Mouse (Mus musculus): ENCODE measurements at regions not wholly inside any gene's neighbourhood (a gene's known extent, or its start where the extent isn't known, plus 50 kb on each side); places are given as distances from the start of the nearest gene placed in this dataset.

DNA sequence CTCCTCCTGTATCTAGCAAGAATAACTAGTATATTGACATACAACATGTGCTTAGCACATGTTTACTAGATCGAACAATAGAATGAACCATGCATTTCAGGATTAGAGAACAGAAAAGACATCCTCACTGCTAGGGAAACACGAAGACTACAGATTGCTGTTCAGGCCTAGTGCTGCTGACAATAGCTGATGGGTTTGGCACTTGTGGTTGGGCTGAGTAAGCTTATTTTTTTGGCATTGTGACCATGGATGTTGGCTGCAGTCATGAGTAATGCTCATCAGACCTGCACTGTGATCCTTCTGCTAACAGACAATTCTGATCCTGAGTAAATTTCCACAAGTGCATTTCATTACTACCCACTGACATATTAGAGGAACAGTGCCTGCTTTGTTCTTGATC lies 117.7 kb upstream of the Kcnip4 start:
- no peaks in the 10 kb centered on the region for H3K27me3 ChIP-seq
- no peaks in the 10 kb centered on the region for H3K36me3 ChIP-seq
- no peak overlapping the region for H3K4me3 ChIP-seq
- H3K4me2 ChIP-seq (replicated peaks) = no peak overlapping the region
- H3K9ac ChIP-seq (replicated peaks) = no peak overlapping the region
- no peak overlapping the region for H3K27ac ChIP-seq (replicated peaks)
- WGBS = 76% methylated on average over 2 of the region's 2 CpGs
- peaks cover 2% of the 10 kb centered on the region; the same call in 1 of the 2 replicates for H3K4me1 ChIP-seq
- ATAC-seq (ENCODE audit: low FRiP score, low read depth) = no peak
- no peaks in the 10 kb centered on the region for H3K9me3 ChIP-seq

- peak; percentile 85 for ATAC-seq (ENCODE audit: low FRiP score, low read depth)
- Histone ChIP-seq H3K36me3 (no peaks in the 10 kb centered on the region), H3K9ac (replicated peaks) (no peak overlapping the region), H3K4me3 (no peak overlapping the region), H3K27me3 (no peaks in the 10 kb centered on the region), H3K4me2 (replicated peaks) (peak overlapping the region; percentile 22; the same call in 1 of the 2 replicates), H3K4me1 (peaks cover 2% of the 10 kb centered on the region; the same call in 1 of the 2 replicates), H3K27ac (replicated peaks) (no peak overlapping the region), H3K9me3 (no peaks in the 10 kb centered on the region)
- 41% methylated on average over 12 of the region's 12 CpGs for WGBS
These were observed 116.6 kb upstream of the Kcnip4 start for GRCm38 (mm10) chr5:49641206-49641830.

GRCm38 (mm10) chr5:49639637-49640036 lies 114.9 kb upstream of the Kcnip4 start:
- WGBS = 91% methylated on average over 4 of the region's 4 CpGs
- no peak for ATAC-seq (ENCODE audit: low FRiP score, low read depth)

DNA sequence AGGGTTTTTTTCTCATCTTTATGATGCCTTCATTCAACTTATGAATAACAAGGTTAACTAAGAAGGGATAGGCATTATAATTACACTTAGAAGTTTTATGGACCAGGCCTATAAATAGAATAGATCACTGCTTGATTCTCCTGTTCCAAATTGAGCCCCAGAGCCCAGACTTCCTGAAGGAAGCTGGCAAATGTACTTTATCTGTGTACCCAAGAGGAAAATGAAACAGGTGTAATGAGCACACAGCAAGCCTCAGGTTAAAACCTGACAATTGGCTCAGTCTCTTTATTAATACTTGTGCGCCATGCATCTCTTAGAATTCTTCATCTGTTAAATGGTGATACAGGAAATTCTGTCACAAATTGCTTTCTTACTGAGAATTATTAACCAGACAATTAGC lies 95.4 kb upstream of the Kcnip4 start:
- Histone ChIP-seq H3K4me3 (no peak overlapping the region), H3K36me3 (no peaks in the 10 kb centered on the region), H3K9ac (replicated peaks) (no peak overlapping the region), H3K27me3 (no peaks in the 10 kb centered on the region), H3K27ac (replicated peaks) (no peak overlapping the region), H3K9me3 (no peaks in the 10 kb centered on the region), H3K4me1 (no peaks in the 10 kb centered on the region), H3K4me2 (replicated peaks) (no peak overlapping the region)
- ATAC-seq (ENCODE audit: low FRiP score, low read depth) = no peak
- 98% methylated on average over 1 of the region's 1 CpGs for WGBS

More at GRCm38 (mm10) chr5:49639637-49640036, 114.9 kb upstream of the Kcnip4 start:
- Histone ChIP-seq H3K9ac (replicated peaks) (no peak overlapping the region), H3K4me3 (no peak overlapping the region), H3K4me2 (replicated peaks) (no peak overlapping the region), H3K4me1 (peaks cover 2% of the 10 kb centered on the region; the same call in 1 of the 2 replicates), H3K27me3 (no peaks in the 10 kb centered on the region), H3K27ac (replicated peaks) (no peak overlapping the region), H3K9me3 (no peaks in the 10 kb centered on the region), H3K36me3 (no peaks in the 10 kb centered on the region)

DNA sequence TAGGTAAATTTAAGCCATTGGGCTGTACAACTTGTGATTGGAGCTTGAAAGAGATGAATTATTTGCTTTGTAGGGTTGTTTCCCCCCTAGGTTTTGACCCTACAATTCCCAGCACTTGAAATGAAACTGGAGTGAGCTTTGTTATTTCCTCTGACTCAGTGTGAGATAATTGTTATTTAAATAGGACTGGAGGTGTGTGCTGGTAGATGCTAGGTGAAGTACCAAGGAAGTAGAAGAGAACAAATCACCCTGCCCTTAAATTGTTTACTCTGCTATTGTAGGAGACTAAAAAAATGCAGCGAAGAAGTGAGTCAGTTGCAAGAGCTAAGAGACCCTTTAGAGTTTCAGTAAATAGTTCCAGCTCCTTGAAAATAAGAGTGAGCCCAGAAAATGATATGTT lies 82.1 kb upstream of the Kcnip4 start:
- Histone ChIP-seq H3K4me1 (no peaks in the 10 kb centered on the region), H3K27ac (replicated peaks) (no peak overlapping the region), H3K4me2 (replicated peaks) (no peak overlapping the region), H3K9me3 (no peaks in the 10 kb centered on the region), H3K4me3 (no peak overlapping the region), H3K27me3 (no peaks in the 10 kb centered on the region), H3K9ac (replicated peaks) (no peak overlapping the region), H3K36me3 (no peaks in the 10 kb centered on the region)
- WGBS = 10% methylated on average over 1 of the region's 1 CpGs
- no peak for ATAC-seq (ENCODE audit: low FRiP score, low read depth)

GRCm38 (mm10) chr5:49580777-49581176 lies 56.1 kb upstream of the Kcnip4 start:
- Histone ChIP-seq H3K27me3 (no peaks in the 10 kb centered on the region), H3K27ac (replicated peaks) (no peak overlapping the region), H3K36me3 (no peaks in the 10 kb centered on the region), H3K4me3 (no peak overlapping the region), H3K4me1 (no peaks in the 10 kb centered on the region), H3K9ac (replicated peaks) (no peak overlapping the region), H3K9me3 (no peaks in the 10 kb centered on the region), H3K4me2 (replicated peaks) (no peak overlapping the region)
- 86% methylated on average over 3 of the region's 3 CpGs for WGBS
- no peak for ATAC-seq (ENCODE audit: low FRiP score, low read depth)

GRCm38 (mm10) chr5:49575901-49576300 lies 51.2 kb upstream of the Kcnip4 start:
- Histone ChIP-seq H3K9me3 (no peaks in the 10 kb centered on the region), H3K4me2 (replicated peaks) (no peak overlapping the region), H3K36me3 (no peaks in the 10 kb centered on the region), H3K4me1 (no peaks in the 10 kb centered on the region), H3K27ac (replicated peaks) (no peak overlapping the region), H3K9ac (replicated peaks) (no peak overlapping the region), H3K4me3 (no peak overlapping the region), H3K27me3 (no peaks in the 10 kb centered on the region)
- ATAC-seq (ENCODE audit: low FRiP score, low read depth) = no peak
- 65% methylated on average over 2 of the region's 2 CpGs for WGBS
